Mouse (Mus musculus): Measurements from ENCODE around the gene Adora2b. TPM values are rescaled to one million over a fixed set of nuclear protein-coding genes. Genes with fewer than 3 reads are reported as not detected.
A peak's percentile ranks its signal among the peaks of the same experiment; 100 is the strongest.

Adora2b gene
- polyA plus RNA-seq (2011; ENCODE audit: insufficient read length, low read depth, missing spikeins): 7.5 and 14.5 TPM in 2 replicates

GRCm38 (mm10) chr11:62248401-62249244, at the start of gene Adora2b:
TSS of gene Adora2b (plus strand) at chr11:62248984.
- Histone ChIP-seq H3K27ac (ENCODE audit: insufficient read depth, low read length) (peak within 1 kb of the TSS; percentile 13), H3K4me1 (ENCODE audit: control insufficient read depth, insufficient read depth, low read length) (peaks cover 8% of the 10 kb centered on the region; the same call in 1 of the 2 replicates), H3K4me3 (ENCODE audit: insufficient read depth, low read length) (peak within 1 kb of the TSS; percentile 85)
- no peak for TF ChIP-seq CTCF (IDR thresholded peaks at IDR 0.05; ENCODE audit: borderline replicate concordance, insufficient read depth, low read length)
- peak; percentile 83 for TF ChIP-seq POLR2A (IDR thresholded peaks at IDR 0.05; ENCODE audit: low read depth, low read length)

- no peak for TF ChIP-seq CTCF (IDR thresholded peaks at IDR 0.05; ENCODE audit: borderline replicate concordance, insufficient read depth, low read length)
- no peak for TF ChIP-seq POLR2A (IDR thresholded peaks at IDR 0.05; ENCODE audit: low read depth, low read length)
- Histone ChIP-seq H3K27ac (ENCODE audit: insufficient read depth, low read length) (no peak overlapping the region), H3K4me3 (ENCODE audit: insufficient read depth, low read length) (no peak overlapping the region), H3K4me1 (ENCODE audit: control insufficient read depth, insufficient read depth, low read length) (no peaks in the 10 kb centered on the region)
These were observed 47.8 kb upstream of the Adora2b start for GRCm38 (mm10) chr11:62200901-62201512.

DNA sequence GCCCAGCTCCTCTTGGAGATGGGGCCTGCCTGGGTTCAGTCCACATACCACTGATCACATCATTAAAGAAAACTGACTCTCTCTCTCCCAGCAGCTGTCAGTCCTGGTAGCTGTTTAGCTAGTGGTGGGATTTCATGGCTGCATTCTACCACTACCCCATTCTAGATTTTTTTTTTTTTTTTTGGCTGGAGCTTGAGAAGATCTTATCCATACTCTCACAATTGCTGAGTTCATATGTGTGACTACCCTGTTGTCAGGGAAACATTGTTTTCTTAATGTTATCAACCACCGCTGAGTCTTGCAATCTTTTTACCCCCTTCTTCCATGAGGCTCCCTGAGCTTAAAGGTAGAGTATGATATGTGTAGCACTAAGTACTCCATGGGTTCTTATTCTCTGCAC, 46.1 kb upstream of the Adora2b start:
- Histone ChIP-seq H3K27ac (ENCODE audit: insufficient read depth, low read length) (no peak overlapping the region), H3K4me3 (ENCODE audit: insufficient read depth, low read length) (no peak overlapping the region), H3K4me1 (ENCODE audit: control insufficient read depth, insufficient read depth, low read length) (no peaks in the 10 kb centered on the region)
- no peak for TF ChIP-seq POLR2A (IDR thresholded peaks at IDR 0.05; ENCODE audit: low read depth, low read length)
- TF ChIP-seq CTCF (IDR thresholded peaks at IDR 0.05; ENCODE audit: borderline replicate concordance, insufficient read depth, low read length): no peak

GRCm38 (mm10) chr11:62209111-62209510, 39.7 kb upstream of the Adora2b start:
- TF ChIP-seq CTCF (IDR thresholded peaks at IDR 0.05; ENCODE audit: borderline replicate concordance, insufficient read depth, low read length) (no peak), POLR2A (IDR thresholded peaks at IDR 0.05; ENCODE audit: low read depth, low read length) (no peak)
- Histone ChIP-seq H3K4me3 (ENCODE audit: insufficient read depth, low read length) (no peak overlapping the region), H3K4me1 (ENCODE audit: control insufficient read depth, insufficient read depth, low read length) (peaks cover 10% of the 10 kb centered on the region), H3K27ac (ENCODE audit: insufficient read depth, low read length) (peak overlapping the region; percentile 53; the same call in 1 of the 2 replicates)

GRCm38 (mm10) chr11:62209891-62210290, 38.9 kb upstream of the Adora2b start:
- peaks cover 10% of the 10 kb centered on the region for H3K4me1 ChIP-seq (ENCODE audit: control insufficient read depth, insufficient read depth, low read length)
- TF ChIP-seq CTCF (IDR thresholded peaks at IDR 0.05; ENCODE audit: borderline replicate concordance, insufficient read depth, low read length) (no peak), POLR2A (IDR thresholded peaks at IDR 0.05; ENCODE audit: low read depth, low read length) (no peak)
- no peak overlapping the region for H3K4me3 ChIP-seq (ENCODE audit: insufficient read depth, low read length)
- H3K27ac ChIP-seq (ENCODE audit: insufficient read depth, low read length): peak overlapping the region; percentile 71

DNA sequence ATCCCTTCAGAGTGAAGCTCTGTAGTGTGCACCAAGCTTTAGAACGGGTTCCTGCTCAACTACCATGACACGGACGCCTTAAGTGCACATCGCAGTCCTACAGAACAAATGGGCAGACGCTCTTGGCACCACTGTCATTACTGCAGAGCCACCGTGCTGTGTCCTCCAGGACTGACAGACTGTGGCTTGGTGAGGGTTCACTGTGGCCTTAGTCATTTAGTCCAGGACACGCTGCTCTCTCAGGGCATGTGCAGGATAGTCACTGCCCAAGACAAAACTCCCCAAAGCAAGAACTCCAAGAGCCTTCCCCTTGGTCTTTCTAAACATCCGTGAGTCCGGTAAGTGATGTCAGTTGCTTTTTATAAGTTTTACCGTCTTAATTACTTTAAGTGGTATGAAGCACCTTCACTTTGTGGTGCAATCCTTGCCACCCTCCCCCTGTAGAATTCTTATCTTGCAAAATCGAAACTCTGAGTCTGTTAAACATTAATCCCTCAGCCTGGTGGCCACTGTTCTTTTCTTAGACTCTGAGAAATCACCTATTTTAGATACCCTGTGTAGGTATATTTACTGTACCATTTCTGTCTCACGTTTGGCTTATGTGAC, 35.3 kb upstream of the Adora2b start:
- peaks cover 17% of the 10 kb centered on the region for H3K4me1 ChIP-seq (ENCODE audit: control insufficient read depth, insufficient read depth, low read length)
- TF ChIP-seq CTCF (IDR thresholded peaks at IDR 0.05; ENCODE audit: borderline replicate concordance, insufficient read depth, low read length): no peak
- no peak overlapping the region for H3K27ac ChIP-seq (ENCODE audit: insufficient read depth, low read length)
- H3K4me3 ChIP-seq (ENCODE audit: insufficient read depth, low read length): no peak overlapping the region

DNA sequence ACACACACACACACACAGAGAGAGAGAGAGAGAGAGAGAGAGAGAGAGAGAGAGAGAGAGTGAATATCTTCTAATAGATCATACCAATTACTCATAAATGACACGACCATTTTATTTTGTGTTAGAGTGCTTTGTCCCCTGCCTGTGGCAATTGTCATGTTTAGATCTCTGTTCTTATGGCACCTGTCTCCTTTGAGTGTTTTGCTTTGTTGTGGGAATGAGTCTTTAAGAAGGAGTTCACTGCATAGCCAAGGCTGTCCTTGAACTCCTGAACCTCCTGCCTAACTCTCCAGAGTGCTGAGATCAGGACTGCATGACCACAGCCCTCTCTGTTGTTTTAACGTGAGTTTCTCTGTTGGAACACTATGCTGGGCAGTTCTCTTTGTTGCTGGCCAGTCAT, 33.7 kb upstream of the Adora2b start:
- TF ChIP-seq CTCF (IDR thresholded peaks at IDR 0.05; ENCODE audit: borderline replicate concordance, insufficient read depth, low read length) (no peak), POLR2A (IDR thresholded peaks at IDR 0.05; ENCODE audit: low read depth, low read length) (no peak)
- H3K4me3 ChIP-seq (ENCODE audit: insufficient read depth, low read length): no peak overlapping the region
- H3K4me1 ChIP-seq (ENCODE audit: control insufficient read depth, insufficient read depth, low read length): peaks cover 9% of the 10 kb centered on the region
- no peak overlapping the region for H3K27ac ChIP-seq (ENCODE audit: insufficient read depth, low read length)

- TF ChIP-seq POLR2A (IDR thresholded peaks at IDR 0.05; ENCODE audit: low read depth, low read length) (no peak), CTCF (IDR thresholded peaks at IDR 0.05; ENCODE audit: borderline replicate concordance, insufficient read depth, low read length) (no peak)
- peak overlapping the region; percentile 77; the same call in 1 of the 2 replicates for H3K27ac ChIP-seq (ENCODE audit: insufficient read depth, low read length)
- H3K4me1 ChIP-seq (ENCODE audit: control insufficient read depth, insufficient read depth, low read length): peaks cover 13% of the 10 kb centered on the region
- H3K4me3 ChIP-seq (ENCODE audit: insufficient read depth, low read length): no peak overlapping the region
These were observed 31.0 kb upstream of the Adora2b start for GRCm38 (mm10) chr11:62217751-62218150.

- TF ChIP-seq CTCF (IDR thresholded peaks at IDR 0.05; ENCODE audit: borderline replicate concordance, insufficient read depth, low read length) (no peak), POLR2A (IDR thresholded peaks at IDR 0.05; ENCODE audit: low read depth, low read length) (no peak)
- no peak overlapping the region for H3K4me3 ChIP-seq (ENCODE audit: insufficient read depth, low read length)
- H3K27ac ChIP-seq (ENCODE audit: insufficient read depth, low read length): peak overlapping the region; percentile 32; the same call in 1 of the 2 replicates
- H3K4me1 ChIP-seq (ENCODE audit: control insufficient read depth, insufficient read depth, low read length): peaks cover 21% of the 10 kb centered on the region
These were observed 27.9 kb upstream of the Adora2b start for GRCm38 (mm10) chr11:62220756-62221510.
